Mouse (Mus musculus) small intestine, adult 2 months (tissue): Measurements from ENCODE around the gene Rnf115.

ENCODE experiments used
- CTCF ChIP-seq: fragments of 200-500 bp; IDR thresholded peaks from 2 replicates; pipeline ENCODE4 v1.5.1; 2012; ENCODE audit warnings: low read depth, mild to moderate bottlenecking, control low read depth, inconsistent platforms, low read length, moderate library complexity, mixed read lengths; ENCODE audit not compliant: insufficient replicate concordance, insufficient read length; ENCODE audit errors: extremely low read depth
- POLR2A ChIP-seq: fragments of 200-500 bp; IDR thresholded peaks from 2 replicates; pipeline ENCODE4 v1.6.1; 2012; ENCODE audit warnings: low read depth, mild to moderate bottlenecking, control low read depth, inconsistent platforms, low read length, moderate library complexity

DNA sequence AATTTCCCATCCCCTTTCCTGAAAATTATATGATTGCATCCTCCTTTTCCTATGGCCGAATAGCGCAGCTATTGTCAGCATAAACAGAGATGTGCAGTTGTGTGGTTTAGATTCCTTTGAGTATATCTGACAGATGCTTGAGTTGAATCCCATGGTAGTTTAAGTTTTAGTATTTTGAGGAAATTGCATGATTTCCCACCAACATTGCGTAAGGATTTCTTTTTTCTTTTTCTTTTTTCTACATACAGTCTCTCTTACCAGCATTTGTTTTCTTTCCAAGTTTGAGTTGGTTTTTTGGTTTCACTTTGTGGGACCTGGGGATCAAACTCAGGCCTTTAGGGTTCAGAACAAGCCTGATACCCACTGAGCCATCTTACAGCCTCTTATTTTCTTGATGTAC lies 16.9 kb downstream of the Rnf115 start:
- TF ChIP-seq CTCF, result no peak
- no peak for TF ChIP-seq POLR2A
